Mouse (Mus musculus) heart, adult 2 months (tissue): Measurements from ENCODE around the gene 2700049A03Rik. TPM values are rescaled to one million over a fixed set of nuclear protein-coding genes. Genes with fewer than 3 reads are reported as not detected.
A peak's percentile ranks its signal among the peaks of the same experiment; 100 is the strongest.

Source experiments
- DNase-seq, 2 experiments: peaks; one replicate each; pipeline ENCODE4 v3.0.0; 2021
- H3K27ac ChIP-seq: fragments of 200-600 bp; 2 replicates; pipeline ENCODE4 v1.8.1; 2022
- H3K27me3 ChIP-seq: fragments of 200-500 bp; 2 replicates; pipeline ENCODE4 v1.6.1; 2012; ENCODE audit warnings: mild to moderate bottlenecking, low read length, inconsistent platforms, mixed read lengths; ENCODE audit not compliant: control insufficient read depth, insufficient read depth
- H3K36me3 ChIP-seq: fragments of 200-500 bp; 2 replicates; pipeline ENCODE4 v1.6.1; 2012; ENCODE audit warnings: low read length, inconsistent platforms; ENCODE audit not compliant: control insufficient read depth, insufficient read depth
- H3K4me1 ChIP-seq: fragments of 200-500 bp; 2 replicates; pipeline ENCODE4 v1.6.1; 2011; ENCODE audit warnings: low read length; ENCODE audit not compliant: control insufficient read depth, insufficient read depth
- H3K4me3 ChIP-seq: fragments of 200-600 bp; 2 replicates; pipeline ENCODE4 v1.8.1; 2022
- H3K79me2 ChIP-seq: fragments of 200-500 bp; replicated peaks from 2 replicates; pipeline ENCODE4 v1.6.1; 2012; ENCODE audit warnings: mild to moderate bottlenecking, inconsistent platforms, low read length, moderate library complexity, mixed read lengths; ENCODE audit not compliant: control insufficient read depth, insufficient read depth
- H3K9ac ChIP-seq: fragments of 200-500 bp; 2 replicates; pipeline ENCODE4 v1.6.1; 2012; ENCODE audit warnings: low read depth, mild to moderate bottlenecking, control low read depth, inconsistent platforms, low read length, mixed read lengths
- CTCF ChIP-seq: fragments of 200-600 bp; IDR thresholded peaks from 2 replicates; pipeline ENCODE4 v1.8.1; 2022; ENCODE audit warnings: antibody characterized with exemption, mild to moderate bottlenecking, moderate library complexity
- EP300 ChIP-seq: fragments of 200-500 bp; IDR thresholded peaks from 2 replicates; pipeline ENCODE4 v1.6.1; 2011; ENCODE audit warnings: low read depth, low read length, control low read depth; ENCODE audit not compliant: insufficient read depth
- POLR2A ChIP-seq: fragments of 200-500 bp; IDR thresholded peaks from 2 replicates; pipeline ENCODE4 v1.6.1; 2011; ENCODE audit warnings: mild to moderate bottlenecking, low read depth, low read length, control low read depth; ENCODE audit not compliant: insufficient read depth
- WGBS: fragments of 180-500 bp; shearing (Covaris S2); methylation state at CpG from one replicate; pipeline ENCODE4 v1.1.7; 2018; 5-methylcytosine and 5-hydroxymethylcytosine counted together
- intact Hi-C: fragments of 180-260 bp; cut with DNase I; formaldehyde crosslinking; loops from one replicate; pipeline ENCODE4 v1.15.1; 2025
- polyA plus RNA-seq: library from polyadenylated mRNA; depleted of rRNA; stranded (reverse); fragments of >200 nt; gene quantifications from 2 replicates; pipeline ENCODE4 v1.2.3, GENCODE M21; 2012
- total RNA-seq, 2 experiments: library from RNA; stranded (reverse); gene quantifications; 2 replicates each; pipeline ENCODE4 v1.2.3; 2021

The 2700049A03Rik gene
- total and polyA plus RNA-seq, 3 experiments, result 1.3 to 3.4 (median 3.0) TPM

GRCm38 (mm10) chr12:71237074-71237473 is 100.4 kb downstream of the 2700049A03Rik start:
- intact Hi-C loops, result no loop called here
- no peak for TF ChIP-seq CTCF
- TF ChIP-seq EP300, result no peak
- no peak for TF ChIP-seq POLR2A

DNA sequence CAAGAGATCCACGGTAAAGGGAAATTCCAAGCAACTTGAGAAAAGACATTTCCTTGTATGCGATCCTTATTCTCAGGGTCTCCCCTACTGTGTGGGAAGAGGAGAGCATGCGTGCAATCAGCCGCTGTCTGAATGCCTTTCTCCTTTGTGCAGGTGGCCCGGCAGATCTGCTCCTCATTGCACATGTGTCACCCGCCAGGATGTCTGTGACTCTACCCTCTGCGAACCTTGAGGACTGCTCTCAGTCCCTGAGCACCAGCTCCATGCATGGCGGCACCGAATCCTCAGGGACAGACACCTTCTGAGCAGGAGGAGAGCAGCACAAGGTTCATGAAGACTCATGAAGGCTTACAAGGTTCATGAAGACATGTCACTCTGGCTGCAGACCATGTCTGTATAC is 106.1 kb downstream of the 2700049A03Rik start:
- WGBS, result 97% methylated on average over 9 of the region's 9 CpGs
- Histone ChIP-seq H3K9ac (no peak overlapping the region), H3K4me1 (no peaks in the 10 kb centered on the region), H3K4me3 (no peak overlapping the region), H3K27me3 (no peaks in the 10 kb centered on the region), H3K27ac (no peak overlapping the region), H3K79me2 (no peaks in the 10 kb centered on the region), H3K36me3 (no peaks in the 10 kb centered on the region)
- DNase-seq, result no peak
- TF ChIP-seq CTCF (no peak), POLR2A (no peak), EP300 (no peak)
- intact Hi-C loops, result no loop called here

More at GRCm38 (mm10) chr12:71237074-71237473, 100.4 kb downstream of the 2700049A03Rik start:
- no peak for DNase-seq
- H3K27me3 ChIP-seq, result no peaks in the 10 kb centered on the region
- H3K36me3 ChIP-seq, result no peaks in the 10 kb centered on the region; the same call in 1 of the 2 replicates
- H3K4me1 ChIP-seq, result no peaks in the 10 kb centered on the region; the same call in 1 of the 2 replicates
- no peak overlapping the region for H3K9ac ChIP-seq
- 99% methylated on average over 4 of the region's 4 CpGs for WGBS
- H3K4me3 ChIP-seq, result no peak overlapping the region
- H3K27ac ChIP-seq, result no peak overlapping the region
- H3K79me2 ChIP-seq, result no peaks in the 10 kb centered on the region

DNA sequence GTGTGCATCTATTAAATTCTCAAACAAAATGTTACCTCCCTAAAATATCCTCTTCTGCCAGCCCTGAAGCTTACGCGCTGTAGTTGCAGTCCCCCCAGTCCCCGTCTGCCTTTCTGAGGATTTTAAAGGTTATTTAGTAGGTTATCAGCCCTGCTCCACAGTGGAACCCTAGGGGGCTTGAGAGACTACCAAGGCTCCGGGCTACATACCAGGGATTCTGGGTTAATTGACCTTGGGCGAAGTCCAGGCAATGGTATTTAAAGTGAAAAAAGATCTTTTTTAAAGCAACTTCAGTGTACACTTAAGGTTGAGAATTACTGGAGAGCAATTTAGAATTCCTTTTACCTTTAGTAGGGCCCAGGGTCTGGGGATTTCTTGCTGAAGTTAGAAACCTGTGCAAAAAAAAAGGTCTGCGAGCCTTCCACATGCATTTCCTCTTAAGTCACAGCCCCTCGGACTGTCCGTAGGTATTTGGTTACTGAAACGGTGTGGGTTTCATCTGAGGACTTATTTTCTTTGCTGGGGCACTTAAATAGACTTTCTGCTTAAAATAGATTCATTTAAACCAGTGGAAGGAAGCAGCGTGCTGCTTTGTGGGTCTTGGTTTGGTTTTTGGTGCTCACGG is 108.2 kb downstream of the 2700049A03Rik start:
- no peak overlapping the region for H3K27ac ChIP-seq
- no peaks in the 10 kb centered on the region for H3K4me1 ChIP-seq
- 85% methylated on average over 11 of the region's 11 CpGs for WGBS
- no peak overlapping the region for H3K9ac ChIP-seq
- no peaks in the 10 kb centered on the region for H3K79me2 ChIP-seq
- H3K36me3 ChIP-seq, result no peaks in the 10 kb centered on the region
- intact Hi-C loops, result no loop called here
- no peaks in the 10 kb centered on the region for H3K27me3 ChIP-seq
- no peak overlapping the region for H3K4me3 ChIP-seq
- no peak for DNase-seq
- no peak for TF ChIP-seq EP300
- TF ChIP-seq CTCF, result no peak
- no peak for TF ChIP-seq POLR2A

GRCm38 (mm10) chr12:71247191-71247590 is 110.5 kb downstream of the 2700049A03Rik start:
- intact Hi-C loops, result no loop called here
- no peaks in the 10 kb centered on the region for H3K36me3 ChIP-seq
- no peak overlapping the region for H3K4me3 ChIP-seq
- no peaks in the 10 kb centered on the region for H3K79me2 ChIP-seq
- H3K27ac ChIP-seq, result no peak overlapping the region; the same call in 1 of the 2 replicates
- 56% methylated on average over 8 of the region's 8 CpGs for WGBS
- H3K9ac ChIP-seq, result no peak overlapping the region
- H3K4me1 ChIP-seq, result no peaks in the 10 kb centered on the region
- H3K27me3 ChIP-seq, result no peaks in the 10 kb centered on the region
- peak; percentile 12 to 22 for DNase-seq
- TF ChIP-seq CTCF (no peak), POLR2A (no peak), EP300 (no peak)

GRCm38 (mm10) chr12:71249348-71249747 is 112.7 kb downstream of the 2700049A03Rik start:
- WGBS, result 53% methylated on average over 9 of the region's 9 CpGs
- TF ChIP-seq POLR2A, result no peak
- TF ChIP-seq EP300, result no peak
- no peak for TF ChIP-seq CTCF
- no peak overlapping the region for H3K4me3 ChIP-seq
- H3K36me3 ChIP-seq, result no peaks in the 10 kb centered on the region
- no peak overlapping the region for H3K27ac ChIP-seq
- intact Hi-C loops, result no loop called here
- H3K27me3 ChIP-seq, result no peaks in the 10 kb centered on the region
- no peak overlapping the region for H3K9ac ChIP-seq
- no peaks in the 10 kb centered on the region for H3K79me2 ChIP-seq
- H3K4me1 ChIP-seq, result no peaks in the 10 kb centered on the region
- DNase-seq, result no peak

GRCm38 (mm10) chr12:71252509-71253167 is 116.0 kb downstream of the 2700049A03Rik start:
- no peak for DNase-seq
- Histone ChIP-seq H3K9ac (no peak overlapping the region), H3K27ac (no peak overlapping the region), H3K27me3 (no peaks in the 10 kb centered on the region), H3K4me1 (no peaks in the 10 kb centered on the region), H3K79me2 (no peaks in the 10 kb centered on the region), H3K4me3 (no peak overlapping the region), H3K36me3 (no peaks in the 10 kb centered on the region)
- WGBS, result 67% methylated on average over 11 of the region's 11 CpGs
- intact Hi-C loops, result no loop called here
- no peak for TF ChIP-seq POLR2A
